Mouse (Mus musculus) E14TG2a.4 (cell line): ENCODE data around the gene Slit1.

Source experiments
- H3K27me3 ChIP-seq: 2 replicates; pipeline ENCODE4 v1.6.1; 2014; ENCODE audit warnings: low read length, control low read depth; ENCODE audit not compliant: insufficient read depth
- H3K36me3 ChIP-seq: 2 replicates; pipeline ENCODE4 v1.6.1; 2014; ENCODE audit warnings: low read length, control low read depth; ENCODE audit not compliant: insufficient read depth
- H3K4me1 ChIP-seq: replicated peaks from 2 replicates; pipeline ENCODE4 v1.6.1; 2014; ENCODE audit warnings: low read depth, low read length, control low read depth
- H3K4me3 ChIP-seq: replicated peaks from 2 replicates; pipeline ENCODE4 v1.5.1; 2014; ENCODE audit warnings: mild to moderate bottlenecking, low read length
- H3K9me3 ChIP-seq: 2 replicates; pipeline ENCODE4 v1.6.1; 2014; ENCODE audit warnings: low read length, control low read depth
- CTCF ChIP-seq: conservative IDR thresholded peaks from 2 replicates; pipeline ENCODE4 v1.5.1; 2014; ENCODE audit warnings: low read length
- NANOG ChIP-seq: IDR thresholded peaks from 2 replicates; pipeline ENCODE4 v1.6.1; 2014; ENCODE audit warnings: borderline replicate concordance, low read length, mixed read lengths
- POU5F1 ChIP-seq: IDR thresholded peaks from 2 replicates; pipeline ENCODE4 v1.6.1; 2014; ENCODE audit warnings: low read length, borderline replicate concordance

Slit1 gene

DNA sequence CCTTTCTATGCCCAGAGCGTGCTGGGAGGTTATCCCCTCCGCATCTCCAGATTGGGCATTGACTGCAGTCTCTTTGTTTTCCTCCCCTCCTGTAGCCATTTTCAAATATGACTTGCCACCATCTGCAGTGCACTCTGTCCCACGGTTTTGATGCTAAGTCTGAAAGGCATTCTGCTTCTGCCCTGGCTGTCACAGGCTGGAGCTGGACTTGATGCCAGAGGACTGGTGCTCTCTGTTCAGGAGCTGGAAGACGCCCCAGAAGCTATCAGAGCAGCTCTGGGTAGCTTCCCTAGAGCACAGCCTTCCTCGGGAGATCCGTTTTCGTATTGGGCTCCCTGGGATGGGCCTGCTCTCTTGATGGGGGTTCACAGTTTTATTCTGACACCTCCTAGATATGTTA, 154.4 kb downstream of the Slit1 start:
- H3K27me3 ChIP-seq: no peaks in the 10 kb centered on the region
- peaks cover 15% of the 10 kb centered on the region for H3K4me1 ChIP-seq
- no peak overlapping the region for H3K4me3 ChIP-seq
- H3K36me3 ChIP-seq: peaks cover 45% of the 10 kb centered on the region
- TF ChIP-seq NANOG: no peak
- TF ChIP-seq POU5F1: no peak
- TF ChIP-seq CTCF: no peak
- no peaks in the 10 kb centered on the region for H3K9me3 ChIP-seq

DNA sequence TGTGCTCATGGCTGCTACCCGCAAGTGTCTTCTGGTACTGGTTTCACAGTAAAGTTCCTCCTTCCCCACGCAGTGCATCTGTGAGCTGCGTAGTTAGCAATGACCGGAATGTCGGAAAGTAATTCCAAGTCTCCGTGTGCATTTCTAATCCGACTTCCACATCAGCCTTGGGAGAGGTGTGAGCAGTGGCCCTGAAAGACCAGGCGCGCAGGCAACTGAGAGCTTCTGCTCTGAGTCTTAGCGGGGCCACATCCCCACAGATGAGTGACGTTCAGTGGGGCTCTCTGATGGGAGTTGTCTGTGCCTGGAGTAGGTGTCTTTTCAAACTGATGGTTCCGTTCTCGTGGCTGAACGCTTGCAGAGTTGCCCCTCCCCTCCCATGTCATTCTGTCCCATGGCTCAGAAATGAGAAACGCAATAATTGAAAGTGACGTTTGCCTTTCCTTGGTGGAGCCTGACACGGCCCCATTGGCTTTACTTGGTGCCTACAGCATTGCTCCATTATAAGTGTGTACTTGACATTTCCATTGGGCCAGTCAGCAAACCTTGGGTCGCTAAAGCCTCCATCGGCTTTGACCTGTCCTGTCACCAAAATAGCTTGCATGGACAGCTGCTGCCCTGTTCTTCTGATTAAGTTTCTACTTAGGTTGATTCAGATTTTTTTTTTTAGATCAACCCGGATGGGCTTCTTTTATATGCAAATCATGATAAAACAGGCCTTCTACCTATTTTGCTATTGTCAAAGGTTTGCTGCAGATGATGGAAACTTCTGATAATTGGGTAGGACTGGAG, 155.8 kb downstream of the Slit1 start:
- H3K4me3 ChIP-seq: no peak overlapping the region
- peaks cover 59% of the 10 kb centered on the region for H3K36me3 ChIP-seq
- no peaks in the 10 kb centered on the region for H3K27me3 ChIP-seq
- H3K4me1 ChIP-seq: peaks cover 22% of the 10 kb centered on the region
- H3K9me3 ChIP-seq: no peaks in the 10 kb centered on the region
- TF ChIP-seq CTCF (no peak), POU5F1 (no peak), NANOG (no peak)

DNA sequence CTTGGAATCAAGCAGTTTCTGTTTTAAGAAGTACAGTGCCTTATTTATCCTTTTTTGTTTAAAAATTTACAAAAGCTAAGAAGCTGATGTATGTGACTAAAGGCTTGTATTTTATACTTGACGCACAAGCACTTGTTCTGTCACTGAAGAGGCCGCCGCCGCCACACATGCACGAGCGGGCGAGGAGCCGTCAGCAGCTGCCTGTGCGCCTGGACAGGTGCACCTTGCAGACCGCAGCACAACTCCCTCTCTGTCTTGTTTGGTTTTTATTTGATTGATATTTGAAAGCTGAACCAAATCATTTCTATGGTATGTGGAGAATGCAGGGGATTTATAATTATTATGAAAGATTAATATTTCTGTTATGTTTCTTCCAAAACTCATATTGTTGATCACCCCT, 156.7 kb downstream of the Slit1 start:
- H3K27me3 ChIP-seq: no peaks in the 10 kb centered on the region
- H3K4me3 ChIP-seq: no peak overlapping the region
- no peak for TF ChIP-seq NANOG
- TF ChIP-seq CTCF: no peak
- no peak for TF ChIP-seq POU5F1
- peaks cover 22% of the 10 kb centered on the region for H3K4me1 ChIP-seq
- peaks cover 68% of the 10 kb centered on the region for H3K36me3 ChIP-seq
- no peaks in the 10 kb centered on the region for H3K9me3 ChIP-seq

DNA sequence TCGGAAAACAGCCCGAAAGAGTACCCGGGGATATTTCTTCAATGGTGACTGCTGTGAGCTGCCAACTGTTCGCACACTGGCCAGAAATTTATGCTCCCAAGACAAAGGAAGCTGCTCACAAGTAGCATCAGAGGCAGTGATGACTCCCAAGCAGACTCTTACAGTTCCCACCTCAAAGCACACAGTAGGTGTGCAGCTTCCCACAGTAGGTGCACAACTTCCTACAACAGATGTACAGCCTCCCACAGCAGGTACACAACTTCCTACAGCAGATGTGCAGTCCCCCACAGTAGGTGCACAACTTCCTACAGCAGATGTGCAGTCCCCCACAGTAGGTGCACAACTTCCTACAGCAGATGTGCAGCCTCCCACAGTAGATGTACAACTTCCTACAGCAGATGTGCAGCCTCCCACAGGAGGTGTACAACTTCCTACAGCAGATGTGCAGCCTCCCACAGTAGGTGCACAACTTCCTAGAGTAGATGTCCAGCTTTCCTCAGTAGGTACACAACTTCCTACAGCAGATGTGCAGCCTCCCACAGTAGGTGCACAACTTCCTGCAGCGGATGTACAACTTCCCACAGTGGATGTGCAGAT, 160.4 kb downstream of the Slit1 start:
- Histone ChIP-seq H3K9me3 (no peaks in the 10 kb centered on the region), H3K4me3 (no peak overlapping the region)
- TF ChIP-seq NANOG (no peak), POU5F1 (no peak), CTCF (no peak)

DNA sequence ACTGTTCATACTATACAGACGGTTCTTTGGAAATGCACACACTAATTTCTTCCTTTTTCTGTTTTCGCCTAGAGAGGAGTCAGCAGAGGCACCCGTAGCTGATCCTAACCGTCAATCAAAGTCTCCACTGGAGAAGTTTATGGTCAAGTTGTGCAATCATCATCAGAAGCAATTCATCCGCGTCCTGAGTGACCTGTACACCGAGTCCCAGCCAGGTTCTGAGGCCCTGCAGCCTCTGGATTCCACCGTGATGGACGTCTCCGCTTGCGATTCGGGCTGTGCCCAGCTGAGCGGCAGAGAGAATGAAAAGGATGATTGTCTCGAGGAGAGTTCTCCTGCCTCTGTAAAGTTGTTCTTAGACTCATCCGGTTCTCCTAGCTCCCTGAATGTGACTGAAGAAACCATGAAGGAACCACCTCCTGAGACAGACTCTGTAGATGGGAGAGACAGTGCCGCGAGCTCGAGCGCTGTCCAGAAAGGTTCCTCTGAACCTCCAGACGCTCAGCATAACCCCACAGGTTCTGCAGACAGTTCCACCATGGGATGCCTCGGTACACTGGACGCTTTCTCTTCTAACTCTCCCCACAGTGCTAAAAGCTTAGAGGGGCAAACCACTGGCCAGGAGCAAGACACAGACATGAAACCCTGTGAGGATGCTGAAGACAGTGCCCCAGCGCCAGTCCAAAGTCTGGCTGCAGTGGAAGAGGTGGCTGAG, 161.6 kb downstream of the Slit1 start, which contains the start of gene Gm340:
TSS of gene Gm340 (plus strand) at position 665 of the 715 bp plus-strand sequence.
- Histone ChIP-seq H3K36me3 (peaks cover 68% of the 10 kb centered on the region), H3K27me3 (no peaks in the 10 kb centered on the region), H3K9me3 (no peaks in the 10 kb centered on the region), H3K4me1 (peaks cover 18% of the 10 kb centered on the region), H3K4me3 (no peak within 1 kb of the TSS)
- TF ChIP-seq POU5F1 (no peak), CTCF (no peak), NANOG (no peak)

More for the DNA sequence above, 160.4 kb downstream of the Slit1 start:
- Histone ChIP-seq H3K4me1 (peaks cover 22% of the 10 kb centered on the region), H3K36me3 (peaks cover 75% of the 10 kb centered on the region), H3K27me3 (no peaks in the 10 kb centered on the region)

DNA sequence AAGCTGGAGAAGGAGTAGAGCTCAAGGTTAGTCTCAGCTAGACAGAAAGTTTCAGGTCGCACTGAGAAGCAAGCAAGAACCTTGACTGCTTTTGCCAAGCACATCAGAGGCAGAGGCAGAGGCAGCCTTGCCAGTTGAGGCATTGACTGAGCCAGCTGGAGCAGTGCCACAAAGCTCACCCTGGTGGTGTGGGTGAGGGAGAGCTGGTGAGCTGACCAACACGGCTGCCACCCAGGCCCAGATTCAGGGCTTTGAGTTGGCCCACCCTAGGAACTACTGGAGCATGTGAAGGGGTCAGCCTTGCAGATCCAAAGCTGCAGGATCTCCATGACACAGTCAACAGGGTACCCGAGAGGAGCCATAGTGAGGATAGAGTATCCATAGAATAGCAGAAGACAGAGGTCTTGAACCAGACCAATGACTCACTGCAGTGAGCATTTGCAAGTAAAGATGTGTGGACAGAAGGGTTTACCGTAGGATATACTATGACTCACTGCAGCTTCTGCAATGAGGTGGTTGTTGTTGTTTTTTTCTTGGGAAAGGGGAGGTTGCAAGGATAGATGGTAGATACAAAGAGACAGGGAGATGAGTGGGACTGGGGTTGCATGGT, 164.0 kb downstream of the Slit1 start:
- TF ChIP-seq CTCF: no peak
- no peak for TF ChIP-seq NANOG
- no peak for TF ChIP-seq POU5F1
- no peaks in the 10 kb centered on the region for H3K27me3 ChIP-seq
- H3K36me3 ChIP-seq: peaks cover 46% of the 10 kb centered on the region
- H3K4me3 ChIP-seq: no peak overlapping the region
- H3K4me1 ChIP-seq: peaks cover 11% of the 10 kb centered on the region
- H3K9me3 ChIP-seq: no peaks in the 10 kb centered on the region

DNA sequence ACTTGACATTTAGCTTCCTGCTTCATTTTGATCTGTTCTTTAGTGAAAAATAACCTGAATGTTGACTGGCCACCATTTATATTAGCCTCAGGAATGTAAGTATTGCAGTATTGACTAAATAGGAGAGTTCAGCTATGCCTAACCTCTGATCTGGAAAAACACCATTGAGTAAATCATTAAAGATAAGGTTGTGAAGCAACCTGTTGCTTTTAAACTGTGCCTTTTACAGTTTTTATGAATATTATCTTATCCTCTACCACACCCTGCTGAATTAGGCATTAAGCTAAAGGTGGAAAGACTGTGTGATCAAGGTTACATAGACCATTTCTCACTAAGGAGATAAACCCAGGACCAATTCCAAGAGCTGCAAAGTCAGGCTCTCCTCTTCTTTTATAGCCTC, 165.9 kb downstream of the Slit1 start:
- peaks cover 28% of the 10 kb centered on the region for H3K36me3 ChIP-seq
- H3K27me3 ChIP-seq: no peaks in the 10 kb centered on the region
- H3K4me1 ChIP-seq: peaks cover 21% of the 10 kb centered on the region
- no peak overlapping the region for H3K4me3 ChIP-seq
- no peaks in the 10 kb centered on the region for H3K9me3 ChIP-seq
- TF ChIP-seq NANOG: no peak
- no peak for TF ChIP-seq CTCF
- no peak for TF ChIP-seq POU5F1

DNA sequence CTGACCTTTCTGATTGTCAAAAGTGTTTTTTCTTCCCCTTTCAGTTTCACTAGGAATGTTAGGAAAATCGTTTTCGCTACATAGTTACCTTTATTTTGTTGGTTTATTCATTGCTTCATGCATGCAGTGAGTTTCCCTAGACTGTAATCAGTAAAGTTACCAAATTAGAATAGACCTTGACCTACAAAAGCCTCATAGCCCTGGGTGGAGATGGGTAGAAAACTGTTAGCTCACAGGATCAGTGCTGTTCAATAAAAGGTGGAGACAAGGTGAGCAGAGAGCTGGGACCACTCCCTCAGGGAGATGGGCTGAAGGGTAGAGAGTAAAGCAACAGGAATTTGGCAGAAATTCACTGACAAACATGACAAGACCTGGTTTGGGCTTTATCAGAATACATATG, 169.8 kb downstream of the Slit1 start:
- no peaks in the 10 kb centered on the region for H3K27me3 ChIP-seq
- H3K9me3 ChIP-seq: no peaks in the 10 kb centered on the region
- H3K4me1 ChIP-seq: peaks cover 30% of the 10 kb centered on the region
- TF ChIP-seq NANOG: no peak
- no peak for TF ChIP-seq POU5F1
- no peak for TF ChIP-seq CTCF
- no peak overlapping the region for H3K4me3 ChIP-seq
- peaks cover 6% of the 10 kb centered on the region for H3K36me3 ChIP-seq
